Mouse (Mus musculus): ENCODE data around the gene Pmepa1.

DNA sequence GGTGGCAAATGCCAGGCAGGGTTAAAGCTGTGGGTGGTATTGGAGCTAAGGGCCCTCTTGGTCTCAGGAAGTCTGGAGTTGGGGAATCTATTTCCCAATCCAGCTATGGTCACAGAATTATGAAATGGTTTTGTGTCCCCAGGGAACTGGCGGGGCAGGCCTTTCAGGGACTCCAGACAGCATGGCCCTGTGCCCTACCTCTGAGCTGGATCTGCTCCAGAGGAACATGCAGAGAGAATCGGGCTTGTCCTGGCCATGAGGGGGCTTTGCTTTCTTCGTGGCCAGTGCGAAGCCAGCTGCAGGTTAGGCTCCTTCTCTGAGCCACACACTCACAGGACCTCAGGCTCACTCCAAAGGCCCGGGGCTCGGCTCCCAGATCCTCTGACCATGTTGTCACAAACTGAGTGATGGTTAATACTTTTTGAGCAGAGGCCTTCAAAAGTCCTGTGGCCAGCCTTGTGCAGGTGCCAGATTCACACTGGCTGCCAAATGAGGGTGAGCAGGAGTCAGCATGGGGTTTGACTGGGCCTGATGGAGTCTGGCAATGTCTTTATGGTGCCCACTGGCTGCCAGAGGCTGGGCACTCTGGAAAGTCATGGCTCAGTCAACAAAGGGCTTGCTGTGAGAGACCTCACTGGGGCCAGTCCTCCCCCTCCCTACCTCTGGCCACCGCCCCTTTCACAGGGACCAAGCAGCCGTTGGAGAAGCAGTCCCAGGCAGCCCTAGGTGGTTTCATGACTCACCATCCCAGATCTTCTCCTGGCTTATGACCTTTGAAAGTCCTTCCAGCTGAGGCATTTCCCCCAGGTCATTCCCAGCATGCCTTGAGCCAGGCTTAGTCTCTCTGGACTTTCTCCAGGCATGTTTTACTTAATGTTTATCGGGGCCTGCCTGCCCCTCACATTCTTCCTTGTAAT is 4.9 kb upstream of the Pmepa1 start:
- no peak for TF ChIP-seq POLR2A (IDR thresholded peaks at IDR 0.05; ENCODE audit: low read depth, low read length)
- no peak for TF ChIP-seq CTCF (IDR thresholded peaks at IDR 0.05; ENCODE audit: extremely low read depth, insufficient read depth, insufficient read length, insufficient replicate concordance)
